Mouse (Mus musculus) kidney, embryonic 14.5 days (tissue): Measurements from ENCODE around the gene Khnyn. TPM values are rescaled to one million over a fixed set of nuclear protein-coding genes. Genes with fewer than 3 reads are reported as not detected.

Experiments
- ATAC-seq: fragments of 200-750 bp; cut with Nextera tagmentation; 2 replicates; pipeline ENCODE4 v1.8.0; 2017; ENCODE audit warnings: moderate number of reproducible peaks, mild to moderate bottlenecking, moderate TSS enrichment, moderate library complexity; ENCODE audit not compliant: low FRiP score, low TSS enrichment
- H3K27ac ChIP-seq: fragments of 300-500 bp; sonication (generic); 2 replicates; pipeline ENCODE4 v1.5.1; 2014; ENCODE audit warnings: low read depth, mild to moderate bottlenecking, low read length, moderate library complexity, mixed read lengths
- H3K27me3 ChIP-seq: fragments of 300-500 bp; sonication (generic); 2 replicates; pipeline ENCODE4 v1.6.1; 2014; ENCODE audit warnings: mild to moderate bottlenecking, low read length; ENCODE audit not compliant: control insufficient read depth, insufficient read depth
- H3K36me3 ChIP-seq: fragments of 300-500 bp; sonication (generic); 2 replicates; pipeline ENCODE4 v1.6.1; 2014; ENCODE audit warnings: low read length, mixed read lengths; ENCODE audit not compliant: control insufficient read depth, insufficient read depth
- H3K4me1 ChIP-seq: fragments of 300-500 bp; sonication (generic); 2 replicates; pipeline ENCODE4 v1.6.1; 2014; ENCODE audit warnings: low read length, mixed read lengths; ENCODE audit not compliant: control insufficient read depth, insufficient read depth
- H3K4me2 ChIP-seq: fragments of 300-500 bp; sonication (generic); replicated peaks from 2 replicates; pipeline ENCODE4 v1.6.1; 2014; ENCODE audit warnings: low read depth, mild to moderate bottlenecking, low read length
- H3K4me3 ChIP-seq: fragments of 300-500 bp; sonication (generic); 2 replicates; pipeline ENCODE4 v1.5.1; 2014; ENCODE audit warnings: mild to moderate bottlenecking, low read length
- H3K9ac ChIP-seq: fragments of 300-500 bp; sonication (generic); 2 replicates; pipeline ENCODE4 v1.6.1; 2014; ENCODE audit warnings: low read depth, mild to moderate bottlenecking, low read length, moderate library complexity
- H3K9me3 ChIP-seq: fragments of 300-500 bp; sonication (generic); 2 replicates; pipeline ENCODE4 v1.6.1; 2016; ENCODE audit warnings: low read length; ENCODE audit not compliant: control insufficient read depth
- WGBS: fragments of 180-500 bp; shearing (Covaris S2); extraction: QIAGEN DNeasy Blood & Tissue Kit; methylation state at CpG from one replicate; pipeline ENCODE4 v1.1.7; 2014; 5-methylcytosine and 5-hydroxymethylcytosine counted together
- polyA plus RNA-seq: library from polyadenylated mRNA; unstranded; fragments of >200 nt; fragmentation: Nextera tagmentation; extraction: Ambion mirVana; gene quantifications from 2 replicates; pipeline ENCODE4 v1.2.1, GENCODE M21; 2014

Gene Khnyn
- polyA plus RNA-seq, 1 experiment from 2014 or later: 9.7 TPM

DNA sequence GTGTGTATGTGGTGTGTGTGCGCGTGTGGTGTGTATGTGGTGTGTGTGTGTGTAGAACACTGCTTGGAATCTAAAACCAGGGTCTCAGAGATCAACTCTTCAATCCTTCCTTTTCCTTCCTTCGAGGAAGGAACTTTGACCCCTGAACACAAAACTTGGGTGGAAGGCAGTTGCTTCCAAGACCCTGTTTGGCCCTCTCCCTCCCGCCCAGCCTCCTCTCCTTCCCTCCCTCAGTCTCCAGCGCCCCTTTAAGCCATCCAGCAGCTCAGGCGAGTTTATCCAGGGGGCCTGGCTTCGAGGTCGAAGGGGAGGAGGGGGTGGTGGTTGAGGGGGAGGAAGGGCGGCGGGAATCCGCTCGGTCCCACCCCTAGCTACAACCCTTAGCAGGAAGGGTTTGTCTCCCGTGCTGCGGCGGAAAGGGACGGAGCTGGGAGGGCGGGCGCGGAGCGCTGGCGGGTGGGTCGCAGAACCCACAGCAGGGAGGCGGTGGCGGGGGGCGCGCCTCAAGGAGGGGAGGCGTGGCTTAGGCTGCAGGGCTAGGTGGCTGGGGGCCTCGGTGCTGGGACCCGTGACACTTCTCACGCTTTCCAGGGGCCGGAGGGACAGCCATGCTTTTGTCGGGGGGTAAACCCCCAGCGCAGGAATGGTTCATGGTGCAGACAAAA, 31.0 kb upstream of the Khnyn start, which contains the start of gene Nynrin:
Gene Nynrin, plus strand, starts transcription at position 390 of the 665 bp plus-strand sequence.
- peak; percentile 90 for ATAC-seq
- no peaks in the 10 kb centered on the region for H3K9me3 ChIP-seq
- peaks cover 36% of the 10 kb centered on the region for H3K4me1 ChIP-seq
- H3K4me3 ChIP-seq: peak within 1 kb of the TSS; percentile 66
- under 1% methylated on average over 31 of the region's 33 CpGs for WGBS
- H3K4me2 ChIP-seq: peak within 1 kb of the TSS; percentile 73
- peak within 1 kb of the TSS; percentile 81 for H3K9ac ChIP-seq
- H3K27me3 ChIP-seq: no peaks in the 10 kb centered on the region
- 0 out of 2 replicates have a peak, but pooled peaks cover 3% of the 10 kb centered on the region for H3K36me3 ChIP-seq
- peak within 1 kb of the TSS; percentile 97 for H3K27ac ChIP-seq

DNA sequence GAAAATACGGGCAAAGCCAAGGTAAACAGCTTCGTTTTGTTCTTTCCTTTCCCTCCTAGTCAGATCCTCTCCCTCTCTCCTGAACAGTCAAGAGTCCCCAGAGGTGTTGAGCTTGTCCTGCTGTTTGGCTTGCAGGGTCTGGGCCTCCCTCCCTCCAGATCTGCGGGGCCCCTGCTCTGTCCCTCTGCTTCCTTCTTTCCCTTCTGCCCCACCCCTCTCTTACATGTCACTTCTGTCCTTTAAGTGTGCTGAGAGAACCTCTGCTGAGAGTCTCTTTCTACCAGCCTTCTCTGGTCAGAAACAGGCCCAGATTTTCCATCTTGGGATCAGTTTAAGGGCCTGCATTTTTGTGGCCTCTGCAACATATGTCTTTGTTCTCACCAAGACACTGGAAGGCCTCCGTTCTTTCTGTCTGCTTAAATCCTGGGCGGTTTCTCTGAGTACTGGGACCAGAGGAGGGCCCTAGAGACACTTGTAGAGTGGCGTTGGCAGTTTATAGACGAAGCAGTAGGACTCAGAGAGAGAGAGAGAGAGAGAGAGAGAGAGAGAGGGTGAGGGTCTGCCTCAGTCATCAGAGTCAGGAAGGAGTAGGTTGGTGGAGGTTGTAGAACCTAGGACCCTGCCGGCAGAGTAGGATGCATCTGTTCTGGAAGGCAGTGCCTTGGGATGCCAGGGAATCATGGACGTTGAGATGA, 30.2 kb upstream of the Khnyn start:
- ATAC-seq: 0 out of 2 replicates have a peak, but pooled peaks have one; percentile 6
- Histone ChIP-seq H3K4me1 (peaks cover 36% of the 10 kb centered on the region), H3K4me3 (peak overlapping the region; percentile 66), H3K9me3 (no peaks in the 10 kb centered on the region), H3K27ac (peak overlapping the region; percentile 97), H3K36me3 (0 out of 2 replicates have a peak, but pooled peaks cover 3% of the 10 kb centered on the region), H3K27me3 (no peaks in the 10 kb centered on the region), H3K4me2 (peak overlapping the region; percentile 73), H3K9ac (peak overlapping the region; percentile 81)
- WGBS: under 1% methylated on average over 9 of the region's 9 CpGs

DNA sequence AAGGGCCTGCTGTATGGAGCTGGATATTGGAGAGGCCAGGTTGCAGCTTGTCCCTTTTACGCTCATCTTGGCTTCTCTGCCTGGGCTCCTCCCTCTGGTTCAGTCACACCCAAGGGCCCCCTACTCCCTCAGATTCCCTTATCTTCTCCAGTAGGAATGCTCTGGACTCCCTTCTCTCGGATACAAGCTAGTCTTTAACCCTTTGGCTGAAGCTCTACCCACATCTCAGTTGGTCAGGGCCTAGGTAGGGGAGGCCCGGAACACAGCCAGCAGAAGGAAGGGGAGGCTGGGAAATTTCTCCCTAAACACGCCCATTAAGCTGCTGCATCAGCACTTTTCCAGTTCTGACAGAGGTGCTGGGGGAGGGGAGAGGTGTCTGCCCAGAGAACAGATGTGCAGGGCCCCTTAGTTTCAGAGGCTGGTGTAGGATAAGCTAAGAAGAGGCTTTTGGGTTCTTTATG, 29.6 kb upstream of the Khnyn start:
- Histone ChIP-seq H3K27me3 (no peaks in the 10 kb centered on the region), H3K36me3 (0 out of 2 replicates have a peak, but pooled peaks cover 3% of the 10 kb centered on the region)
- ATAC-seq: peak; percentile 33

DNA sequence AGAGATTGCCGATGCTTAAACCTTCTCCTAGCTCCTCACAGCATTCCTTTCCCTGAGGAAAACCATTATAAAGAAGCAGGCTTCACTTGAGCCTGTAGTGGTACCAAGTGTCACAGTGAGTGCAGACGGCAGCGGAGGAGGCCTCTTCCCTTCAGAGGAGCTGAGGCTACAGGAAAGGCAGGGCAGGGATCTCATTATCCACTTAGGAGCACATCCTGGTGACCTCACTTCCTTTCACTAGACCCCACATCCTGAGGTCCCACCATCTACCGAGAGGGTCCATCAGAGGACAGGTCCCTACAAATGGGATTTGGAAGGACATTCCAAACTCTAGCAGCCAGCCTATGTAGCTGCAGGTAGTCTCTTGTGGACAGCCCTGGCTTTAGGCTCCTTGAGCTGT, 27.2 kb upstream of the Khnyn start:
- ATAC-seq: no peak
- H3K27ac ChIP-seq: no peak overlapping the region; the same call in 1 of the 2 replicates

More for the DNA sequence above, 29.6 kb upstream of the Khnyn start:
- peaks cover 36% of the 10 kb centered on the region for H3K4me1 ChIP-seq
- peak overlapping the region; percentile 81 for H3K9ac ChIP-seq
- peak overlapping the region; percentile 97 for H3K27ac ChIP-seq
- peak overlapping the region; percentile 66 for H3K4me3 ChIP-seq
- no peaks in the 10 kb centered on the region for H3K9me3 ChIP-seq
- peak overlapping the region; percentile 73 for H3K4me2 ChIP-seq
- 1% methylated on average over 4 of the region's 4 CpGs for WGBS

DNA sequence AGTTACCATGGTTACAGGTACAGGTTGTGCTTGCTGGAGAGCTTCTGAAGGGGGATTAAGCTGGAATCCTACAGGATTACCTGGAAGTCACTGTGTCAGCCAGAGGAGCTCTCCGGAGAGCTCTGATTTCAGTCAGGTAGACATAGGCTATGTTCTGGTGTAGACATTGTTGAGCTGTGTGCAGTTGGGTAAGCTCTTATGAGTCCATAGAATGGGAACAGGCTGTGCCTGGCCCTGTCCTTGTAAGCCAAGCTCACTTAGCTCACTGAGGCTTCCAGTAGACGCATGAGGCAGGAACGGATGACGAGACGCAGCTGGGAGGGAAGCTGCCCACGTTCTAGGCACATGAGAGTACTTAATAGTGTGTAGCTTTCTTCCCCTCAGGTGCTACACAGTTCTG, 22.6 kb upstream of the Khnyn start:
- Histone ChIP-seq H3K27me3 (no peaks in the 10 kb centered on the region), H3K36me3 (peaks cover 39% of the 10 kb centered on the region), H3K9ac (peak overlapping the region; percentile 8; the same call in 1 of the 2 replicates), H3K9me3 (no peaks in the 10 kb centered on the region), H3K4me3 (no peak overlapping the region), H3K27ac (no peak overlapping the region), H3K4me2 (no peak overlapping the region), H3K4me1 (peaks cover 23% of the 10 kb centered on the region)
- ATAC-seq: no peak
- 58% methylated on average over 6 of the region's 6 CpGs for WGBS

More for the DNA sequence above, 27.2 kb upstream of the Khnyn start:
- Histone ChIP-seq H3K9ac (no peak overlapping the region), H3K36me3 (0 out of 2 replicates have a peak, but pooled peaks cover 3% of the 10 kb centered on the region), H3K4me1 (peaks cover 39% of the 10 kb centered on the region), H3K4me3 (no peak overlapping the region), H3K4me2 (peak overlapping the region; percentile 11; the same call in 1 of the 2 replicates), H3K9me3 (no peaks in the 10 kb centered on the region), H3K27me3 (no peaks in the 10 kb centered on the region)
- 50% methylated on average over 4 of the region's 4 CpGs for WGBS

DNA sequence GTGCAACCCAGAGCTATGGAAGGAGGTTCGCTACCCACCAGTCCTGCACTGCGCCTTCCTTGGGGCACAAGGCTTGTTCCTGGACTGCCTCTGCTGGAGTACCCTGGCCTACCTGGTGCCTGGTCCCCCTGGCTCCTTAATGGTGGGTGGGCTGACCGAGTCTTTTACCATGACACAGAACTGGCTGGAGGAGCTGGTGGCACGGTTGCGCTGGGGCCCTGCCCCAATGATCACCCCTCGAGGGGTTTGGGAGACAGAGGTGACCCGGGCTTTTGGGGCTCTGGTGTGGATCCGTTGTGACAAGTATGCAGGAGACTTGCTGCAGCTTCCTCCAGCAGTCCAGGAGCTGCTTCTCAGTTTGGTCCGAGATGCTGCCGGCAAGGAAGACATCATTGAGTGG, 21.8 kb upstream of the Khnyn start:
- Histone ChIP-seq H3K27me3 (no peaks in the 10 kb centered on the region), H3K4me1 (peaks cover 19% of the 10 kb centered on the region), H3K9ac (no peak overlapping the region), H3K4me3 (no peak overlapping the region), H3K4me2 (no peak overlapping the region), H3K9me3 (no peaks in the 10 kb centered on the region), H3K27ac (no peak overlapping the region), H3K36me3 (peaks cover 46% of the 10 kb centered on the region)
- 92% methylated on average over 10 of the region's 10 CpGs for WGBS
- no peak for ATAC-seq

DNA sequence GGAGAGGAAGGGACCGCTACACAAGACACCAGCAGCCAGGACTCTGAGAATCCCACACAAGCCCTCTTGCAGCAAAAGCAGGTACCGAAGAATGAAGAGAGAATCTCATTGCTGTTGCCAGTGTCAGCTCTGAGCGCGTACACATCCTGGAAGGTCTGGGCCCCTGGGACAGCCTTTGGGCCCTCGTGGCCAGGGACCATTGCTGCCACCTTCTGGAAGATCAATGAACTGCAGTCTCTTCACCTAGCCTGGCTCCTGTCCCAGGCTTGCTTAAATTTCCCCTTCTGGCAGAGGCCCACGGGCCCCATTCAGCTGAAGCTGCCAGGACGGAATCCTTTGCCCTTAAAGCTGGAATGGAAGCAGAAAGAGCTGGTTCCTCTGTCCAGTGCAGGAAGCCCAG, 21.0 kb upstream of the Khnyn start:
- no peaks in the 10 kb centered on the region for H3K9me3 ChIP-seq
- no peak overlapping the region for H3K27ac ChIP-seq
- H3K27me3 ChIP-seq: no peaks in the 10 kb centered on the region
- peaks cover 54% of the 10 kb centered on the region for H3K36me3 ChIP-seq
- peaks cover 19% of the 10 kb centered on the region for H3K4me1 ChIP-seq
- no peak overlapping the region for H3K9ac ChIP-seq
- ATAC-seq: peak; percentile 56; the same call in 1 of the 2 replicates
- H3K4me2 ChIP-seq: no peak overlapping the region
- WGBS: 33% methylated on average over 7 of the region's 7 CpGs
- no peak overlapping the region for H3K4me3 ChIP-seq

DNA sequence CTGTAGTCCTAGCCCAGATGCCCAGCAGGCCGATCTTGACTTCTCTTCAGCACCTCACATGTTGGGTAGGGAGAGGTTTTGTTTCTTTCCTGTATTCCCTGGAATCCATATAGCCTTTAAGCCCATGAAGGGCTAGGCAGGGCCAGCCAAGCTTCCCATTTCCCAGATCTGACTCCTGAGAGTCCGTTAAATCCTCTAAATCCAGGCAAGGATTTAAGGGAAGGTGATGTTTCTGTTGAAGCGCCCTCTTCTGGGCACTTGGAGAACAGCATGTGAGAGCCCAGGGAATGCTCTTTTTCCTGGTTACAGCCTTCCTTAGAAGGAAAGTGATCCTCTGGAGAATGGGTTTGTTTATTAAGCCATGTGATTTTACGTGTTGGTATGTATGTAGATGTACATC, 17.8 kb upstream of the Khnyn start:
- no peak for ATAC-seq
- peaks cover 85% of the 10 kb centered on the region for H3K36me3 ChIP-seq
- H3K27ac ChIP-seq: no peak overlapping the region
- no peaks in the 10 kb centered on the region for H3K27me3 ChIP-seq
- whole genome bisulfite sequencing: 37% methylated on average over 4 of the region's 4 CpGs
- no peaks in the 10 kb centered on the region for H3K9me3 ChIP-seq
- no peak overlapping the region for H3K4me2 ChIP-seq
- no peak overlapping the region for H3K9ac ChIP-seq
- H3K4me3 ChIP-seq: no peak overlapping the region
- peaks cover 8% of the 10 kb centered on the region for H3K4me1 ChIP-seq
